In the genomic region with DNA sequence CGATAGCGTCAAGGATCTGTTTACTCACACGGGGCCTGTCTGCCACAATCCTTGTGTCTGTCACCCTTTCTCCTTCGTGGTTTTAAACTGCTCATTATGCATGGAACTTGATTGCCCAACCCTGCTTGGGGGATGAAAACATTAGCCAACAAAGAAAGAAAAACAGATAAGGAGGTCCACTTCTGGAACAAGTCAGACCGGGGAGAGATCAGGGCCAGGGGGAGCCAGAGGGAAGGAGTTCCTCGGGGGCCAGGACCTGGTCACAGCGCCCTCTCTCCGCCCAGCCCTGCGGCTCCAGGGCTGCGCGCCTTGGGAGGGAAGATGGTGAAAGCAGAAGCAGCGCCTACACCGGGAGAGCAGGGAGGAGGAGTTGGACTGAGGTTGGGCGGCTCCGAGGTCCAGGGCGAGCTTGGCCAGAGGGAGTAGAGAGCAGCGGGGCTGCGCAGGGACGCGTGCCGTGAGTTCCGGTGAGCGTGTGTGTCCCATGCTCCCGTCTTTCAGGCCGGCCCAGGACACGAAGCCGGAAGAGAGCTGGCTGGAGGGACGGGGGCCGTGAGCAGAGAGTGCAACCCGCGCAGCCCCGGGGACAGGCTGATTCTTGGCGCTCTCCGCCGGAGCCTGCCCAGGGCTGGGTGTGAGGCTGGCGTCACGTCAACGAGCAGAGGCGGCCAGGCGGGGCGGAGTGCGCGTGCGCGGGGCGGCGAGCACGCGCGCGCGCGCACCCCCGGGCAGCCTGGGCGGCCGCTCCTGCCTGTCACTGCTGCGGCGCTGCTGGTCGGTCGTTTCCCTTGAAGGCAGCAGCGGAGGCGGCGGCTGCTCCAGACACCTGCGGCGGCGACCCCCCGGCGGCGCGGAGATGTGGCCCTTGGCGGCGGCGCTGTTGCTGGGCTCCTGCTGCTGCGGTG, we compare ENCODE assay signal across 8 mouse cellular contexts. TPM values are rescaled to one million over a fixed set of nuclear protein-coding genes. Genes with fewer than 3 reads are reported as not detected.
A peak's percentile ranks its signal among the peaks of the same experiment; 100 is the strongest.
DNase-seq lines count a peak whose midpoint lies in the region; ATAC-seq lines count a peak whose summit lies in the region.

No protein-coding gene starts in this region.

- peak overlapping the region; percentile 92 for H3K9ac ChIP-seq in forebrain, embryonic 11.5 days (ENCODE audit: low read length)
- peak overlapping the region; percentile 95 for H3K9ac ChIP-seq in heart, embryonic 16.5 days (ENCODE audit: low read length)
- peak overlapping the region; percentile 99 for H3K9ac ChIP-seq in liver, embryonic 15.5 days
- H3K9ac ChIP-seq in neural tube, embryonic 12.5 days: peak overlapping the region; percentile 90

- no peaks in the 10 kb centered on the region for H3K27me3 ChIP-seq in forebrain, embryonic 11.5 days (ENCODE audit: control insufficient read depth, insufficient read depth, low read length)
- no peaks in the 10 kb centered on the region for H3K27me3 ChIP-seq in heart, embryonic 16.5 days (ENCODE audit: control insufficient read depth, insufficient read depth, low read length)
- H3K27me3 ChIP-seq in liver, embryonic 15.5 days: no peaks in the 10 kb centered on the region
- no peaks in the 10 kb centered on the region for H3K27me3 ChIP-seq in neural tube, embryonic 12.5 days (replicated peaks)

- no peaks in the 10 kb centered on the region for H3K9me3 ChIP-seq in forebrain, embryonic 11.5 days (ENCODE audit: control insufficient read depth, low read length)
- H3K9me3 ChIP-seq in heart, embryonic 16.5 days (replicated peaks; ENCODE audit: control insufficient read depth, low read length): no peaks in the 10 kb centered on the region
- H3K9me3 ChIP-seq in liver, embryonic 15.5 days (replicated peaks): no peaks in the 10 kb centered on the region
- no peaks in the 10 kb centered on the region for H3K9me3 ChIP-seq in neural tube, embryonic 12.5 days

- H3K4me3 ChIP-seq in forebrain, embryonic 11.5 days (ENCODE audit: low read depth, low read length): peak overlapping the region; percentile 84
- peak overlapping the region; percentile 91 for H3K4me3 ChIP-seq in heart, embryonic 16.5 days (ENCODE audit: low read length)
- peak overlapping the region; percentile 89 for H3K4me3 ChIP-seq in liver, embryonic 15.5 days (replicated peaks)
- H3K4me3 ChIP-seq in neural tube, embryonic 12.5 days: peak overlapping the region; percentile 88

- peak; percentile 55 for ATAC-seq in CD4-positive, CD25-positive, alpha-beta regulatory T cell, adult 4 months
- peak; percentile 96 for ATAC-seq in forebrain, embryonic 11.5 days (replicated peaks; ENCODE audit: low FRiP score)
- peak; percentile 96 for ATAC-seq in heart, embryonic 16.5 days (replicated peaks; ENCODE audit: extremely low read depth, insufficient read depth, low FRiP score)
- peak; percentile 90 for ATAC-seq in liver, embryonic 15.5 days (ENCODE audit: insufficient read depth)
- ATAC-seq in neural tube, embryonic 12.5 days (ENCODE audit: low FRiP score, low read depth): peak; percentile 97

- WGBS in forebrain, embryonic 11.5 days: under 1% methylated on average over 70 of the region's 74 CpGs
- under 1% methylated on average over 71 of the region's 74 CpGs for WGBS in heart, embryonic 16.5 days
- under 1% methylated on average over 73 of the region's 74 CpGs for WGBS in liver, embryonic 15.5 days (ENCODE audit: insufficient replicate concordance)
- WGBS in neural tube, embryonic 12.5 days: 2% methylated on average over 48 of the region's 74 CpGs

- H3K4me1 ChIP-seq in forebrain, embryonic 11.5 days (replicated peaks; ENCODE audit: control insufficient read depth, insufficient read depth, low read length): no peaks in the 10 kb centered on the region
- H3K4me1 ChIP-seq in heart, embryonic 16.5 days (ENCODE audit: control insufficient read depth, insufficient read depth, low read length): peaks cover 19% of the 10 kb centered on the region
- H3K4me1 ChIP-seq in liver, embryonic 15.5 days (replicated peaks): peaks cover 49% of the 10 kb centered on the region
- H3K4me1 ChIP-seq in neural tube, embryonic 12.5 days: peaks cover 5% of the 10 kb centered on the region

- H3K36me3 ChIP-seq in forebrain, embryonic 11.5 days (ENCODE audit: control insufficient read depth, insufficient read depth, low read length): no peaks in the 10 kb centered on the region
- H3K36me3 ChIP-seq in heart, embryonic 16.5 days (ENCODE audit: control insufficient read depth, insufficient read depth): peaks cover 3% of the 10 kb centered on the region; the same call in 1 of the 2 replicates
- peaks cover 18% of the 10 kb centered on the region for H3K36me3 ChIP-seq in liver, embryonic 15.5 days (replicated peaks)
- H3K36me3 ChIP-seq in neural tube, embryonic 12.5 days: no peaks in the 10 kb centered on the region

- peak overlapping the region; percentile 95 for H3K27ac ChIP-seq in forebrain, embryonic 11.5 days (ENCODE audit: low read depth, low read length)
- peak overlapping the region; percentile 100 for H3K27ac ChIP-seq in heart, embryonic 16.5 days (ENCODE audit: low read length)
- H3K27ac ChIP-seq in liver, embryonic 15.5 days (replicated peaks): peak overlapping the region; percentile 100
- H3K27ac ChIP-seq in neural tube, embryonic 12.5 days: peak overlapping the region; percentile 95

- peak; percentile 82 for DNase-seq in c-Kit-negative CD71-positive TER-119-positive erythroid progenitor cells, embryonic 14.5 days (ENCODE audit: low read depth, low spot score)
- DNase-seq in forebrain, embryonic 11.5 days (ENCODE audit: low spot score): peak; percentile 95
- DNase-seq in kidney, postnatal 36 days: peak; percentile 93 to 94
- peak; percentile 66 for DNase-seq in telencephalon, adult 2 months (ENCODE audit: low read depth, low spot score)

- H3K4me2 ChIP-seq in forebrain, embryonic 11.5 days (ENCODE audit: low read depth, low read length, severe bottlenecking): peak overlapping the region; percentile 68
- peak overlapping the region; percentile 76 for H3K4me2 ChIP-seq in heart, embryonic 16.5 days (ENCODE audit: low read depth, low read length)
- peak overlapping the region; percentile 74 for H3K4me2 ChIP-seq in liver, embryonic 15.5 days
- H3K4me2 ChIP-seq in neural tube, embryonic 12.5 days (replicated peaks): peak overlapping the region; percentile 70

RNA-seq across cellular contexts. Expression of a gene that starts 54.9 kb away (rescaled TPM):
- 100 to 1,000 TPM; 184 to 254 TPM for polyA plus RNA-seq in CD4-positive, CD25-positive, alpha-beta regulatory T cell, adult 4 months (2017; shearing (Covaris generic))
- polyA plus RNA-seq in forebrain, embryonic 11.5 days (2014; fragmentation: Nextera tagmentation; extraction: Ambion mirVana): 45.4 and 47.6 TPM in 2 replicates
- polyA plus RNA-seq in heart, embryonic 16.5 days (2015; fragmentation: Nextera tagmentation; extraction: Ambion mirVana): 76.3 and 93.0 TPM in 2 replicates
- polyA plus RNA-seq in liver, embryonic 15.5 days (2015; fragmentation: Nextera tagmentation; extraction: Ambion mirVana): 266 and 301 TPM in 2 replicates
- 80.5 and 82.6 TPM in 2 replicates for polyA plus RNA-seq in neural tube, embryonic 12.5 days (2016; fragmentation: Nextera tagmentation; extraction: Ambion mirVana)

Comparison
In these comparisons a context has a peak if more than half of its experiments do, and no peak if none do; other contexts are left out.
1. Peak in every context shown above with its lines: DNase-seq, ATAC-seq, H3K4me3 ChIP-seq and H3K27ac ChIP-seq.